Mouse (Mus musculus) intestine, postnatal 0 days (tissue): ENCODE results near the gene Atp5d. TPM values are rescaled to one million over a fixed set of nuclear protein-coding genes. Genes with fewer than 3 reads are reported as not detected.

ENCODE experiments used
- ATAC-seq: fragments of 200-750 bp; cut with Nextera tagmentation; 2 replicates; pipeline ENCODE4 v1.8.0; 2017; ENCODE audit warnings: mild to moderate bottlenecking, moderate TSS enrichment, moderate library complexity
- H3K27ac ChIP-seq: fragments of 300-500 bp; sonication (generic); 2 replicates; pipeline ENCODE4 v1.5.1; 2014; ENCODE audit warnings: mild to moderate bottlenecking, low read depth, low read length, moderate library complexity
- H3K27me3 ChIP-seq: fragments of 300-500 bp; sonication (generic); replicated peaks from 2 replicates; pipeline ENCODE4 v1.6.1; 2014; ENCODE audit warnings: low read length, mixed read lengths; ENCODE audit not compliant: control insufficient read depth, insufficient read depth
- H3K36me3 ChIP-seq: fragments of 300-500 bp; sonication (generic); 2 replicates; pipeline ENCODE4 v1.6.1; 2014; ENCODE audit warnings: mild to moderate bottlenecking, moderate library complexity; ENCODE audit not compliant: control insufficient read depth, insufficient read depth
- H3K4me1 ChIP-seq: fragments of 300-500 bp; sonication (generic); replicated peaks from 2 replicates; pipeline ENCODE4 v1.6.1; 2014; ENCODE audit warnings: antibody characterized with exemption, low read length, mixed read lengths; ENCODE audit not compliant: control insufficient read depth, insufficient read depth
- H3K4me2 ChIP-seq: fragments of 300-500 bp; sonication (generic); replicated peaks from 2 replicates; pipeline ENCODE4 v1.6.1; 2014; ENCODE audit warnings: low read depth, mild to moderate bottlenecking, moderate library complexity
- H3K4me3 ChIP-seq: fragments of 300-500 bp; sonication (generic); 2 replicates; pipeline ENCODE4 v1.5.1; 2014; ENCODE audit warnings: low read depth, low read length
- H3K9ac ChIP-seq: fragments of 300-500 bp; sonication (generic); 2 replicates; pipeline ENCODE4 v1.6.1; 2014; ENCODE audit warnings: mild to moderate bottlenecking, low read depth, low read length
- H3K9me3 ChIP-seq: fragments of 300-500 bp; sonication (generic); 2 replicates; pipeline ENCODE4 v1.6.1; 2016; ENCODE audit warnings: mixed run types; ENCODE audit not compliant: control insufficient read depth
- CTCF ChIP-seq: sonication (generic); IDR thresholded peaks from 2 replicates; pipeline ENCODE4 v1.5.1; 2016; ENCODE audit warnings: low read depth, mild to moderate bottlenecking, control low read depth, antibody characterized with exemption, moderate library complexity
- WGBS: fragments of 180-500 bp; shearing (Covaris S2); extraction: QIAGEN DNeasy Blood & Tissue Kit; methylation state at CpG from one replicate; pipeline ENCODE4 v1.1.7; 2014; 5-methylcytosine and 5-hydroxymethylcytosine counted together
- polyA plus RNA-seq: library from polyadenylated mRNA; unstranded; fragments of >200 nt; fragmentation: Nextera tagmentation; extraction: Ambion mirVana; gene quantifications from 2 replicates; pipeline ENCODE4 v1.2.1, GENCODE M21; 2015

Gene Atp5d
- polyA plus RNA-seq, 1 experiment from 2014 or later = 1,009 TPM

DNA sequence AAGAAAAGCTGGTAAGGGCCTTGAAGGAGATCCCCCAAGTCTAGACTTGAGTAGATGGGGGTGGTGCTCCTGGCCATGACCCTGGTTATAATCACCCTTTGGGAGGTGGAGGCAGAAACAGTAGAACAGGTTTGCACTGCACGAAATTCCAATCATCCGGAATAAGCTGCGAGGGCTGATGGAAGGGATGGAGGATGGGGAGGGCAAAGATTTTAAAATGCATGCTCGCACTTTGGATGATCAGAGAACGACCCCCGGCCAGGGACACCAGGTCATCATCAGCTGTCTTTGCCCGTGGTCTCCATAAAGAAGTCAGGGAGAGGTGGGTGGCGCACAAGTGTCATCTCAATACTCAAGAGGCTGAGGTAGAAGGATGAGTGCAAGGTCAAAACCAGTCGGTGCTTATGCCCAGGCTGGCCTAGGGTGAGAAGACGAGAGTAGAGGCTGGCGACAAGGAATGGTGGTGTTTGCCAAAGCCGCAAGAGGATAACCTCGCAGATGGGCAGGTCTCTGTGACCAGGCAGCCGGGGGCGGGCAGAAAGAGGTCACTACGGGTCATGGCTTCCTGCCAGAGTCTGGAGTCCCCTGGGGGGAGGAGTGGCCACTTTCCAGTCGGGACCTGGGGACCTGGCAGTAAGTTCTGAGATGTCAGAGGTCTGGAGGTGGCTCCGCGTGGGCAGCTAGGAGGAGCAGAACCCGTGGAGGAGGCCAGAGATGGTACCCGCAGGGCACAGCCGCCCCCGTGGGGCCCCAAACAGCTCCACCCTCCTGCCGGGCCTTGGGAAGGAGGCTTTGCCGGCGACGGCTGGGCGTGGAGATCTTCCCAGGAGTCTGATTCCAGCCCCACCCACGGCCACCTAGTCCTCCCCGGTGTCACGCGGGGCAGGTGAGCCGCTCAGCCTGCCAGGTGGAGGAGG, 22.3 kb downstream of the Atp5d start:
- Histone ChIP-seq H3K9me3 (no peaks in the 10 kb centered on the region), H3K9ac (peak overlapping the region; percentile 27), H3K27ac (peak overlapping the region; percentile 92), H3K27me3 (no peaks in the 10 kb centered on the region), H3K4me2 (peak overlapping the region; percentile 69), H3K4me1 (peaks cover 43% of the 10 kb centered on the region), H3K36me3 (peaks cover 20% of the 10 kb centered on the region), H3K4me3 (peak overlapping the region; percentile 26)
- 2% methylated on average over 33 of the region's 33 CpGs for WGBS
- no peak; the same call in 1 of the 2 replicates for TF ChIP-seq CTCF
- peak; percentile 50 for ATAC-seq

DNA sequence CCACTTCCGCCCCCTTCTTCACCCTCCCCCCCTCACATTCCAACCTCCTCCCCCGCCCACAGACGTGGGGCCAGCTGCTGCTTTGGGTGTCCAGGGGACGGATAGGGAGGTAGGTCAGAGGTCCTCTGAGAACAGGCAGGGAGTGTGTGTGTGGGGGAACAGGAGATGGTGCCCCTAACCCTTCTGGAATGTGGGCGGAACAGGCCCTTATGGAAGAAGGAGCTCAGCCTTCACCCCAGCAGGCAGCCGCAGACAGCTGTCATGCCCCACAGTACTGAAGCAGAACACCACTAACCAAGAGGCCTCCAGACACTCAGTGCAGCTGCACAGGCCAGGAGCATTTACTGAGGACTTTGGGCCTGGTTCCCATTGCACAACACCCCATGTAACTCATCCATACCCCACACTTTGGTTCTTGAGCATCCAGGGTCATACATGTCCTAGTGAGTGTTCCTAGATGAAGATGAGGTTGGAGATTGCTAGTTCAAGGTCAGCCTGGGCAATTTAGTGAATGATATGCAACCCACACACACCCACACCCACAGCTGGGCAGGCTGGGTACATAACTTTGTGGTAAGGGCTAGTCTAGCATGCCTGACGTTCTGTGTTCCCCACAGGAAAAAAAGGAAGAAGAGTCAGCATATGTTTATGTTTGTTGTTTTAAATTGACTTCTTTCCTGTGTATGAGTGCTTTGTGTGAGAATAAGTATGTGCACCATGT, 23.2 kb downstream of the Atp5d start:
- Histone ChIP-seq H3K4me2 (peak overlapping the region; percentile 69), H3K4me3 (peak overlapping the region; percentile 26), H3K9me3 (no peaks in the 10 kb centered on the region), H3K27ac (peak overlapping the region; percentile 92), H3K27me3 (no peaks in the 10 kb centered on the region), H3K4me1 (peaks cover 45% of the 10 kb centered on the region), H3K36me3 (peaks cover 10% of the 10 kb centered on the region), H3K9ac (peak overlapping the region; percentile 27)
- ATAC-seq = 0 out of 2 replicates have a peak, but pooled peaks have one; percentile 2
- 5% methylated on average over 7 of the region's 7 CpGs for WGBS
- no peak for TF ChIP-seq CTCF

DNA sequence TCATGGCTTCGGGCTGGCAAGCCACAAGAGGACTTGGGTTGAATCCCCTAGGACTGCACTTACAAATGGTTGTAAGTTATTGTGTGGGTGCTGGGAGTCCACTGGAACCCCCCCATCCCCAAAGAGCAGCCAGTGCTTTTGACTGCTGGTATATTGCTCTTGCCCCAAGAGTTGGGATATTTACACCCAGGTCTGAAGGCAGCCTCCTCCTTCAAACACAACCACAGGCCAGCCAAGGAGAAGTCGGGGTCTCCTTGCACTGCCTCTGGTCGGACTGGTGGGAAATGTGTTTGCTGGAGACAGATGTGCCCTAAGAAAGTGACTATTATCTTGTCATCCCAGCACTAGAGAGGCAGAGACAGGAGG, 23.8 kb downstream of the Atp5d start:
- no peak overlapping the region for H3K4me3 ChIP-seq
- WGBS = 84% methylated on average over 3 of the region's 3 CpGs
- H3K9ac ChIP-seq = no peak overlapping the region
- ATAC-seq = no peak
- no peak for TF ChIP-seq CTCF
- peaks cover 42% of the 10 kb centered on the region for H3K4me1 ChIP-seq
- peak overlapping the region; percentile 92; the same call in 1 of the 2 replicates for H3K27ac ChIP-seq
- no peaks in the 10 kb centered on the region for H3K27me3 ChIP-seq
- H3K4me2 ChIP-seq = no peak overlapping the region
- H3K9me3 ChIP-seq = no peaks in the 10 kb centered on the region
- peaks cover 4% of the 10 kb centered on the region for H3K36me3 ChIP-seq

DNA sequence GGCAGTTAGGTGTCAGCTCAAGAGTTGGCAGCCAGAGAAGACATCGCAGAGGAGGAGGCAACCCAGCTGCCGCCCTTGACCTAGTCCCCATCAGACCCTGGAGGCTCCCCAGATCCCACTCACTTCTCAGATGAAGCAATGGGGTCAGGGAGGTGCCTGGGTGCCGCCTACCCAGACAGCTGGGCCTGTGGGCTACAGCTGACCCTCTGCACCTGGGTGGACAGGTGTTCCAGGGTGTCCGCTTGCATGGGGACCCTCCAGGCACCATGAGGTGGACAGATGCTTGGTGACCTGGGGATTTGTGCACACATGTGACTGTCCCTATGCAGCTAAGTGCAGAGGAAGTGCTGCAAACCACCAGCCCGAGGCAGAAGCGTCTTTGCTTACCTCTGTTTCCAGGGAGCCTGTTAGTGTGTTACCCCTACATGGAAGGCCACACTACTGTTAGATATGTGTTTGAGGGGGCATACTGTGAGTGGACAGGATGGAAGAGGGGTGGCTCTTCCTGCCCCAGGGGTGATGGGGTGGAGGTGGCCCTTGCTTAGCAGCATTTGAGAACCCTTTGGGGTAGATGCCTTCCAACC, 24.4 kb downstream of the Atp5d start:
- WGBS = 76% methylated on average over 6 of the region's 6 CpGs
- H3K27me3 ChIP-seq = no peaks in the 10 kb centered on the region
- no peaks in the 10 kb centered on the region for H3K36me3 ChIP-seq
- H3K27ac ChIP-seq = 0 out of 2 replicates have a peak overlapping the region, but pooled peaks have one; percentile 92
- ATAC-seq = no peak
- no peak for TF ChIP-seq CTCF
- H3K4me1 ChIP-seq = peaks cover 39% of the 10 kb centered on the region
- no peak overlapping the region for H3K4me2 ChIP-seq
- no peak overlapping the region for H3K4me3 ChIP-seq
- H3K9ac ChIP-seq = no peak overlapping the region
- H3K9me3 ChIP-seq = no peaks in the 10 kb centered on the region

DNA sequence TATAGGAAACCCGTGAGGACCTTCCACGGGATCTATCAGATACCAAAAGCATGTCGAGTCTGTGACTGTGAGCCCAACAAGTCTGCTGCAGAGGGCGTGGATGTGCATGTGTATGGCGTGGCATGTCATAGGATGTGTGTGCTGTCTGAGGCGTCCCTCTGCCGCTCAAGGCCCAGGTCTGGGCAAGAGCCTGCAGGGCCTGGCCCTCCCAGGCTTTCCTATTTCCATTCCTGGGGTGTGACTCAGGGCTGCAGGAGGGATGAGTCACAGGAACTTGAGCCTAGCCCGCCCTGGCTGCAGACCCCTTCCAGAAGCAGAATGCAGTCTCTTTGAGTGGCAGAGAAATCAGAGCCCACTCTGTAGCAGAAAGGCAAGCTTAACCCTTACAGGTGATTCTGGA, 25.3 kb downstream of the Atp5d start:
- Histone ChIP-seq H3K36me3 (no peaks in the 10 kb centered on the region), H3K9me3 (no peaks in the 10 kb centered on the region), H3K4me1 (peaks cover 38% of the 10 kb centered on the region), H3K4me3 (no peak overlapping the region), H3K9ac (no peak overlapping the region), H3K27me3 (no peaks in the 10 kb centered on the region), H3K4me2 (0 out of 2 replicates have a peak overlapping the region, but pooled peaks have one; percentile 1), H3K27ac (no peak overlapping the region)
- TF ChIP-seq CTCF = no peak
- no peak for ATAC-seq
- 68% methylated on average over 8 of the region's 8 CpGs for WGBS
